Mouse (Mus musculus) thymus, postnatal 10 days (tissue): ENCODE results near the gene Anpep.
"Not testable (repeated sequence)": the region's sequence is repeated elsewhere in the genome, so short reads cannot be mapped to it uniquely, and the experiment has no call there.

Experiments
- DNase-seq, 2 experiments: peaks; one replicate each; pipeline ENCODE4 v3.0.0; 2021; ENCODE audit warnings: low spot score in 2 of 2

The Anpep gene

DNA sequence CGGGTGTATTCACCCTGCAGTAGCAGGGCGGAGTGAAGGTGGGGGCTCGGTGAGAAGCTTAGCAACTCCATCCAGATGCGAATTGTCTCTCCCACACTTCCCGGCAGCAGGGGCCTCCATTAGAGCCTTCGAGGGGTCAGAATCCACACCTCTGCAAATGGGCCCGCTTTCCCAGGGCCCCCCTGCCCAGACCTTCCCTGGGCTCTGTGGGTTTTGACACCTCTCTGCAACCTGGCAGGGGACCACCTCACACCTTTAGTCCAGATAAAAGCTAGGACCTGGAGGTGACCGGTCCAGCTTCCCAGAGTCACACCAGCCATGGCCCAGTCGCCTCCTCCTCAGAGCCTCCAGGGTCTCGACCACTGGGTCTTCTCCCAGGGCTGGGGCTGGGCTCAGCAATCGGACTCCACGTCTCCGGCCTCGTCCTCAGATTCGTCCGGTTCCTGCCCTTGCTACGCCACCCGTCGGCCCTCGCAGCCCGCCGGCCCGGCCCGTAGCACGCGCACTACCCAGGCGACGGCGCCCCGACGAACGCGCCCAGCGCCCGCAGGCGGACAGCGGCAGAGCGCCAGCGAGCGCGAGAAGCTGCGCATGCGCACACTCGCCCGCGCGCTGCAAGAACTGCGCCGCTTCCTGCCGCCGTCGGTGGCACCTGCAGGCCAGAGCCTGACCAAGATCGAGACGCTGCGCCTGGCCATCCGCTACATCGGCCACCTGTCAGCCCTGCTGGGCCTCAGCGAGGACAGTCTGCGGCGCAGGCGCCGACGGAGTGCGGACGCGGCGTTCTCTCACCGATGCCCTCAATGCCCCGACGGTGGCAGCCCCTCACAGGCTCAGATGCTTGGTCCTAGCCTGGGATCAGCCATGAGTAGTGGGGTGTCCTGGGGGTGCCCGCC, 50.0 kb downstream of the Anpep start, which contains the start of gene Mesp2:
Gene Mesp2 (plus strand): TSS at position 117 of the 896 bp plus-strand sequence.
- DNase-seq, result peak; percentile 55 to 81

DNA sequence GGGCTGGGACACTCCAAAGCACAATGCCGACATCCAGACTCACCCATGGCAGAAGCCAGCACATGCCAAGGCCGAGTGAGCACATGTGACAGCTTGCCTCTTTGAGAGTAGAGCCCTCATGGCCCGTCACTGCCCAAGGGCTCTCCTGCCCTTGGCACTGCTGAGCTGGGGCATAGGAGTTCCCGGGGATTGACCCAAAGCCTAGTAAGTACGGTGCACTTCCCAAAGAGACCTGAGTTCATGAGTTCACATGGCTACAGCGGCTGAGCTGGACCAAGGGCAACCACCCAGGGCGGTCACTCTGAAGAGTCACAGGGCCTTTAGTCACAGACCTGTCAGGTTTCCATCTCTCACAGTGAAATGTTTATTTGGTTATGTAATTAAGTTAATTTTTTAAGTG, 52.3 kb downstream of the Anpep start:
- no peak for DNase-seq

DNA sequence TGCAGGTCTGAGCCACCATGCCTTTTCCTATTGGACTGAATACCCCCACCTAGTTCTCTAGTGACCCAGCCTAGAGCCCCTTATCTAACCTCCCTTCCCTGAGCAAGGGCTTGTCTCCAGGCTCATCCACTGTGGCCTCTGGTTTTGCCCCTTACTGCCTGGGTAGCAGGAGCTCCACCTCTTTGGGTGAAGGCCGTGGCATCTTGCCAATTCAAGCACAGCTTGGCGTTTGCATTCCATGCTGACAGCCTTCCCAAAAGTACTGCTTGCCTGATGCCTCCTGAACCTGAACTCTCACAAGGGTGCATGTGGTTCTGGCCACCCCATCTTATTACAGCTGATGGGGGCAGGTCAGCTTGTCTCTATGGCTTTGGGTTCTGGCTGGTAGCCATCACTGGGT, 57.0 kb downstream of the Anpep start:
- DNase-seq, result no peak

DNA sequence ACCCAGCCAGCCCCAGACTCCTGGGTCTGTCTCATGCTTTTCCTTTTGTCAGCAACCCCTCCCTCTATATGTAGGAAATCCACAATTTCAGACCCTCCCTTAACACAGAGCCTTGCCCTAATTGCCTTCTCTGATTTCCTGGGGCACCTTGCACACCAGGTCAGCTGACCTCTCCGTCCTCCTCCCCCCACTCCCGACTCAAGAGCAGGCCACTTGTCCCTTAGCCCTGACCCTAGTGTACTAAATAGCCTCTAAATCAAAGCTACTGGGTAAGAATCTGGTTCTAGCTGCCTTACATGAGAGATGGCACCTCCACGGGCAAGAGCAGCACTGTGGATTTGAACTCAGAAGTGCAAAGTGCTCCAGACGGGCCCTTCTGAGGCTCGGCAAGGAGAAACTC, 58.8 kb downstream of the Anpep start:
- no peak for DNase-seq

DNA sequence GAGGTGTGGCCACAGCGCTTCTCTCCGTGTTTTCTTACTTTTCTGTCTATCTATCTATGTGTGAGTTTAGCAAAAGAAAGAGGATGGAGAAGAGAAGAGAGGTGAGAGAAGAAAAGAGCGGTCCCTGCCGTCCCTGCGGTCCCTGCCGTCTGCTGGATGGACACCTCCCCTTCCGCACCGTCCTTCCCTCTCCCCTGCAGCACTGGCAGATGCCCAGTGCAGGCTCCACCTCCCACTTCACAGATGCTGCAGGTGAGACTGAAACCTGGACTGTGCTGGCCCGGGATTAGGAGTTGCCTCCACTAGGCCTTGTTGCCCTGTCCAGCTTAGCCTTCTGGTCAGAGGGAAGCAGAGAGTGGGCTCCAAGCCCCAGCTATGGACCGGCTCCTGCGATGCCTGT, 59.5 kb downstream of the Anpep start:
- DNase-seq, result no peak

DNA sequence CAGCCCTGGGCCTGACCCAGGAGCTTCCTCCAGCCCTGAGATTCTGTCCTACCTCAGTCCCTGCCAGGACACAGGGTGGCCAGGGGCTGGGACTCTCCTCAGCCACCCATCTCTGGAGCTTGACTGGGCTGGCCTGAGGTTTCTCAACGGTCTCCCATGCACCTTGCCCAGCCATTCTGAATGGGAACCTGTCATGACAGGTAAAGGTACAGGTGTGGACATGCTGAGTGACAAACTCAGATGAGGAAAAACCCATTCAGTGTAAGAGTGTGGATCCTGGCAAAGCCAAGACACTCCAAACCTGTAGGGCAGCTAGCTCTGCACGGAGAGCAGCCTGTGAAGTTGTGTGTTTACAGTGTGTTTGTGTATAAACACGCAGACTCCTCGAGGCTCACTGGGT, 60.5 kb downstream of the Anpep start:
- DNase-seq, result no peak

DNA sequence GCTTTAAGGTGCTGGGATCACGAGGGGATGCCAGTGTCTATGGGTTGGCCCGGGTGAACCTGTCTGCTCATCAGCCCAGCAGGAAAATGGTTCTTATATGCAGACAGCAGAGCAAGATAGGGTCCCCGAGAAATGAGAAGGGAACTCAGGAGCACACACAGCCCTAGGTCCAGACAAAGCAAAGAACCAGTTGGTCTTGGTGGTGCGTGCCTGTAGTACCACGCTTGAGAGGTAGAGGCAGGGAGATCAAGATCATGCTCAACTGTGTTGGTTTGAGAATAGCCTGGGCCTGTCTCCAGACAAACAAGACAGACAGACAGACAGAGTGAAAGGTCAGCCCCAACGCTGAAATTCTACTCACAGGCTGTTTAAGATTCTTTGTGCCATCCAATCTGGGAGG, 61.4 kb downstream of the Anpep start:
- no peak for DNase-seq

DNA sequence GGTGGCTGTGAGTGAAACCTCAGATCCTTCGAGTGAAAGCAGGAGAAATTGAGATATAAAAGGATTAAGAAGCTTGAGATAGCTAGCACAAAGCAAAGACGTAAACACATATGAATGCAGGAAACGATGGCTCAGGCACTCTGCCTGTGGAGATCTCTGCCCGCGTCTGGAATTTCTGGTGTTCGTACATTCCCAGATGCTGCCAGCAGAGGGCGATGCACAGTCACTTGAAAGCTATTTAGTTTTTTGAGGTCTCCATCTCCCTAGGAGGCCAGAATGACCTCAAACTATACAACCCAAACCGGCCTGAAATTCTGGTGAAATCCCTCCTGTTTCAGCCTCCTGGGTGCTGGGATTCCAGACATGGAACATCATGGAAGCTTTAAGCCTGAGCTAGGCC, 61.8 kb downstream of the Anpep start:
- DNase-seq, result peak; percentile 29 to 64

DNA sequence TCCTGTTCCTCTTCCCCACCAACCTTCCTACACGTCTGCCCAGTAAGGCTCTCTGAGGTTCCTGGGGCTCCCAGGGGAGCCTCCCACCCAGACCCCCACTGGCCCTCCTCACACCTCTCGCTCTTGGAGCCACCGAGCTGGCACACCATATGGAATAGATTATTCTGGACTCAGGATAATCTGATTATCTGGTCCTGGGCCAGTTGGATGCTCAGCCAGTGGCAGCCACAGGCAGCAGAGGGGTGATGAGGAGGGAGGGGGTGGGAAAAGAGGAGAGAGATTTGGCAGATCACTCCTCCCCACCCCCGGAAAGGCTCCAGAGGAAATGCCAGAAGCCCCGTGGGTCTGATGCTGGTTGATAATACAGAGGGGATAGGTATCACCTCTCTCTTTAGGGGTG, 62.3 kb downstream of the Anpep start:
- DNase-seq, result no peak

DNA sequence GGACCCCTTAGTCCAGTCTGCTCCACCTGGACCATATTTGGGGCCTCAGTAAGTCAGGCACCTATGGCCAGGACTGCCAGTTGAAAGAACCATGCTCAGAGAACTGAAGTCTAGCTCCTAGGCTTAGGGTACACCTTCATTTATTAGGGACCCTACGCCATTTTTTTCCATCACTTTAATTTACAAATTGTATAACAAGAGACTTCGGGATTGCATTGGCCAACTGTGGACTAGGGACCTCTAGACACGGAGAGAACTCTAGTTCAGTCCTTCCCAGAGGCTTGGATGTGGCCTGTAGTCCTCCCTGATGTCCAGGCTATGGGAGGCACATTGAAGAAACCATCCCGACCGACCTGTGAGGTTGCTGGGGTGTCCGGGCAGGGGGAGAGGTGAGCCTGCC, 67.2 kb downstream of the Anpep start, which contains the start of gene Mesp1:
Gene Mesp1 (minus strand): TSS at position 101 of the 400 bp plus-strand sequence.
- no peak for DNase-seq

DNA sequence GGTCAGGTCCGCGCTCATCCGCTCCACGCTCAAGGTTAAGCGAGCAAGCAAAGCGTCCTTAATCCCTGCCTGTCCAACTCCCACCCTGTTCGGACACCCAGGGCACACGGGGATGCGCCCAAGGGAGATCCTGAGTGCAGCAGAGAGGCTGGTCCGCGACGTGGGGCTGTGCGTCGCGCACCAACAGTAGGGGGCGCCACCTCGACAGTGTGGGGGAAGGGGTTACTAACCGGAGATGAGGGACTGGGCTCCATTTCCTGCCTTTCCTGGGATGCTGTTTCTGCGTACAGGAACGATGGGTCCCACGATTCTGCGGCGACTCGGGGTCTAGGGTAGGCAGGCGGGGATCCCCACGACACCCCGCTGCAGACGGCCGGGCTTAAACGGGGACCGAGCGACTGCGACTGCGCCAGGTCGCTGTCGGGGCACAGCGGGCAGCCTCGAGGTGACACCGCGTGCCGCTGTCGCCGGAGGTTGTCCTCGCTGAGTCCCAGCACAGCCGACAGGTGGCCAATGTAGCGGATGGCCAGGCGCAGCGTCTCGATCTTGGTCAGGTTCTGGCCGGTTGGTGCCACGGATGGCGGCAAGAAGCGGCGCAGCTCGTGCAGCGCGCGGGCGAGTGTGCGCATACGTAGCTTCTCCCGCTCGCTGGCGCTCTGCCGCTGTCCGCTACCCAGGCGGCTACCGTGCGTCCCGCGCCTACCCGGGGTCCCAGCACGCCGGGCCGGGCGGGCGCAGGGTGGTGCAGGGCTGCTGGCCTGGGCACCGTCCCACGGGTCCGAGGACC, 68.0 kb downstream of the Anpep start:
- peak in 1 of 2 experiments; percentile 51 for DNase-seq

DNA sequence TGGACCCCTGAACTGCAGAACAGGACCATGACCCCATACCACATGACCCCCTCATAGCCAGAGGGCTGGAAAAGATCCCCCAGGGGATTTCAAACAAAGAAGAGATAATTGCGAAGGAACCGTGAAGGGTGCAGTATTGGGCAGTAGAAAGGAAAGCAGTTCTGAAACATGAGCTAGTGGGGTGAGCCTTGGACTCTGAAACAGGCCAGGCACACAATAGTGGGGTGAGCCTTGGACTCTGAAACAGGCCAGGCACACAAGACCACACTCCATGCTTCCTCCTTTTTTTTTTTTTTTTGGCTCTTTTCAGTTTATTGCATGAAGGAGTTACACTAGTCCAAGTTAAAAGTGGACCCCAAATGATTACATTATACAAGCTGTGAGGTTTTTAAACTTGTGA, 71.0 kb downstream of the Anpep start:
- DNase-seq, result not testable (repeated sequence)

DNA sequence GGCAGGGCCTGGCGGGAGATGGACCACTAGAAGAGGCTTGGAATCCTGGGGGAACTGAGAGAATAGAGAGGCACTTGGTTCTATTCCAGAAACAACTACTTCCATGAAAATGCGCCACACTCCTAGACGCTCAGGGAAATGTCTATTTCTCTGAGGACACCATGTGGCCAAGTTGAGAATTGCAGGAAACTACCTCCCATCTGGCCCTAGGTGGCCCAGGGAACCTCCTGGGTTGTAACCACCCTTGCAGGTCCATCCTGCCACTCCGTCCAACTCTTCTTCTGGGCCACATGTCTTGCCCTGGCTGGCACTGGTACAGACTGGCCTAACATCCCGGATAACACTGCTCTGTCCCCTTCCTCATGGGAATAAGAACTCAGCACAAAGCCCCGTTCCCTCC, 74.6 kb downstream of the Anpep start:
- peak; percentile 26 to 65 for DNase-seq

DNA sequence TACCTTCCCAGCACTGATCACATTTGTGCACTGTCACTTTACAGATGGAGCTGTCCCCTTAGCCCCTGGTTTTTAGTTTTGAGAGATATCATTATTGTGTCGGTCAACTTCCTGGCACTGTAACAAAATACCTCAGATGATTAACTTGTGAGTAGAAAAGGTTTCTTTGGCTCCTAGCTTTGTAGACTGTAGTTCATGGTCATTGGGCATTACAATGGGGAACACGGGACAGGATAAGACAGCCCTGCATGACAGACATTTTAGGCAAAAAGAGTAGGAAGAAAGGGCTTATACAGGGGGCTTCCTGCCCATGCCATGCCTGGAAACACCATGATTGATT, 78.4 kb downstream of the Anpep start:
- DNase-seq, result no peak

DNA sequence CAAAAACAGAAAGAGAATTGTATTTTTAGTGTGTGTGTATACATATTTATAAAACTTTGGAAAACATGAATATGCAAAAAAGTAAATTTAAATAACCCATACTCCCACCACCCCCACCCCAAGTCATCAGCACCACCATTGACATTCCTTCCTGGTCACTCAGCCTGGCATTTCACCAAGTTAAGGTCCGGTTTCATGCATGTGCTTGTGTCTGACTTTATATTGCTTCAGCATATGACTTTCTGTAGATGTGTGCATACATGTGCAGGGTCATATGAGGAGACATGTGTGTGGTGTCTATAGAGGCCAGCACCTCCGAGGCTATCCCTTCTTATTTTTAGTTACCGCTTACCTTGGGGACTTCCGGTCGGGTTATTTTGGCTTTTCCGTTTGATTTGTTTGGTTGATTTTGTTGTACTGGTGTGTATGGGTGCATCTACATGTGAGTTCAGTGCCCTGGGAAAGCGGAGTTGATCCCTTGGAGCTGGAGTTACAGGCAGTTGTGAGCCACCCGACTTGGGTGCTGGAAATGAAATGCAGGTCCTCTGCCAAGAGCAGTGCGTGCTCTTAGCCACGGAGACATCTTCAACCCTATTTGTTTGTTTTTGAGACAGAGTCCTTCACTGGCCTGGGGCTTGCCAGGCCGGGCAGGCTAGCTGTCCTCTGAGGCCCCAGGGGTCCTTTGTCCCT, 78.9 kb downstream of the Anpep start:
- DNase-seq, result no peak

DNA sequence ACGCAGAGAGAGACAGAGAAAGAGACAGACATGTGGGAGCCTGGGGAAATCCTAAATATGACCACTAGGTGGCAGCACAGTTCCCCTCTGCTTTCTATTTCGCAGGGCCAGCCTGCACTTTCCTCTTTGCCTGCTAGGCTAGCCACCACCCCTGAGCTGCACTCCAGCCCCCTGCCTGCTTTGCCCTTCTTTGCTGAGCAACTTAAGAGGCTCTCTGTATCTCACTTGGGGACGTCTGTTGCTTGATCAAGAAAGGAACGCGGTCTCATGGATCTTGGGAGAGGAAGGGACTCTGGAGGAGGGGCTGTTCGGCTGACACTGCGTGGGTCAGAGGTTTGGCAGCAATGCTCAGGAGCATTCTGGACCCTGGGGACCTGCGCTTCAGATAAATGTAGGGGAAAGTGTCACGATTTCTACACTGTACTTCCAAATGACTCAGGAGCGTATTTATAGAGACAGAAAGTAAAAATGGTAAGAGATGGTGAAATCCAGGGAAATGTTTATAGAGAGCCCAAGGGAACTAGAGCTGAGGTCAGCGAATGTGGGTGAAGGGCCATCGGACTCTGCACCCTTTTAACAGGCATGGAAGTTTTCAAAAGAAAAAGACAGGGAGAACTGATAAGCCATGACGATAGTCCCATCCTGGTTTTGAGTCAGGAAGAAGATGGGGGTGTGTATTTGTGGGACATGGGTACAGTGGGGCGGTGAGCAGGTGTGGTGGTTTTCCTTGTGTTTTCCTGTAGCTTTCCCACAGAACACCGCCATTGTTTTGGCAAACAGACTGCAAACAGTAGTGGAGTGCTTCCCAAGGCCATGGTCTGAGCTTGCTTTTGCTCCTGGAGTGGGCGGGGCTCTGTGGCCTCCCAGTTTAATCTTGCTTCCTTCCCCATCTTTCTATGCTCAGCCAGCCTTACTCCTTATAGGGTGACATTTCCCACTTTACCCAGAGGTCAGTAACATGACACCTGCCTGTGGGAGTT, 79.9 kb downstream of the Anpep start:
- peak; percentile 26 to 71 for DNase-seq
